Mouse (Mus musculus) G1E (cell line): ENCODE data around the gene Itpr3.

Experiments used
- CTCF ChIP-seq: IDR thresholded peaks from 2 replicates; pipeline ENCODE4 v1.5.1; 2012; ENCODE audit warnings: low read depth, low read length, inconsistent platforms, mixed read lengths
- GATA1 ChIP-seq: IDR thresholded peaks from 2 replicates; pipeline ENCODE4 v1.6.1; 2012; ENCODE audit warnings: borderline replicate concordance, low read length, inconsistent platforms, mixed read lengths
- TAL1 ChIP-seq: conservative IDR thresholded peaks from 2 replicates; pipeline ENCODE4 v1.6.1; 2012; ENCODE audit warnings: low read depth, low read length, inconsistent platforms, mixed read lengths

DNA sequence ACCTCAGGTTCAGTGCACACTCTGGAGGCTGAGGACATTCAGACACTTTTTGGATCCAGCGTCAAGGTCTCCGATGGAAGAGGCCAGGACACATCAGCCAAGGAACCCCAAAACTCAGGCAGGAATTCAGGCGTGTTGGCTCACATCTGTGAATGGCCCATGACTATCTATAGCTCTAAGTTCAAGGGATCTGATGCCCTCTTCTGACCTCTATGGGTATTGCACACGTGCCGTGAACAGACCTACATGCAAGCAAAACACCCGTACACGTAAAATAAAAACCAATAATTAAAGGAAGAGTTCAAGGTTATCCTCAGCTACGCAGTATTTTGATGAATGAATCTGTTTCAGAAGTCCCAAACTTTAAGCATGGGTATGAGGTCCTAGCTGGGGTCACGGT, 49.6 kb downstream of the Itpr3 start:
- TF ChIP-seq GATA1 (no peak), CTCF (0 out of 2 replicates have a peak, but pooled peaks have one; percentile 14), TAL1 (no peak)
